Mouse (Mus musculus): ENCODE measurements at regions not wholly inside any gene's neighbourhood (a gene's known extent, or its start where the extent isn't known, plus 50 kb on each side); places are given as distances from the start of the nearest gene placed in this dataset.

- no peak for DNase-seq
These were observed 146.9 kb upstream of the Gmnc start for GRCm38 (mm10) chr16:27138384-27138783.

GRCm38 (mm10) chr16:27138987-27139386 lies 147.5 kb upstream of the Gmnc start:
- no peak for DNase-seq

- no peak for DNase-seq
These were observed 148.6 kb upstream of the Gmnc start for GRCm38 (mm10) chr16:27140037-27140436.

GRCm38 (mm10) chr16:27155805-27156204 lies 151.5 kb upstream of the Ostn start:
- DNase-seq, result peak; percentile 9

- no peak for DNase-seq
These were observed 111.6 kb upstream of the Ostn start for GRCm38 (mm10) chr16:27195650-27196049.

Data from cerebellum, adult 11-12 months (tissue).